16 mouse cellular contexts compared by ENCODE assay signal in genomic region chr2:71728796-71729195, GRCm38 (mm10). TPM values are rescaled to one million over a fixed set of nuclear protein-coding genes. Genes with fewer than 3 reads are reported as not detected.
DNase-seq lines count a peak whose midpoint lies in the region; ATAC-seq and TF ChIP-seq lines count a peak whose summit lies in the region.
"Had no signal": no experiment of that assay in that cellular context is flagged by ENCODE, and none has a peak within 500 bp of the region (broad histone marks: within the 10 kb centered on the region; RNA-seq: fewer than 3 reads in every experiment).

No protein-coding gene starts in this region.

- H3K27me3 ChIP-seq in lung, postnatal 0 days (replicated peaks; ENCODE audit: insufficient read depth, low read length): no peaks in the 10 kb centered on the region
- H3K27me3 ChIP-seq: liver, embryonic 13.5 days had no signal

- no peak overlapping the region for H3K4me2 ChIP-seq in lung, postnatal 0 days (replicated peaks; ENCODE audit: low read depth, low read length)
- H3K4me2 ChIP-seq: embryonic facial prominence, embryonic 13.5 days; forebrain, embryonic 12.5 days; liver, embryonic 13.5 days had no signal

- H3K9me3 ChIP-seq in lung, postnatal 0 days (ENCODE audit: low read length): no peaks in the 10 kb centered on the region
- H3K9me3 ChIP-seq: embryonic facial prominence, embryonic 13.5 days; forebrain, embryonic 12.5 days; liver, embryonic 13.5 days had no signal

- no peak overlapping the region for H3K9ac ChIP-seq in lung, postnatal 0 days (replicated peaks; ENCODE audit: low read depth)
- H3K9ac ChIP-seq: embryonic facial prominence, embryonic 13.5 days; forebrain, embryonic 12.5 days; liver, embryonic 13.5 days had no signal

- DNase-seq in lung, postnatal 0 days (ENCODE audit: low spot score): peak; percentile 47
- no peak for DNase-seq in lung, postnatal 25 days (ENCODE audit: low spot score)
- DNase-seq in adrenal gland, adult 2 months: peak; percentile 83
- DNase-seq in heart, adult 8-10 months (ENCODE audit: low spot score): peak; percentile 33
- peak; percentile 38 for DNase-seq in kidney, postnatal 14 days
- DNase-seq in layer of hippocampus, adult 11-12 months (ENCODE audit: low spot score): no peak
- no peak for DNase-seq in c-Kit-positive CD71-positive TER-119-positive erythroid progenitor cells, embryonic 14.5 days (ENCODE audit: low spot score)
- DNase-seq: cerebellum, adult 18-20 months; left cerebral cortex, postnatal 4 days; liver, embryonic 13.5 days; spleen, adult 18-20 months; thymus, postnatal 4 days had no signal

- H3K27ac ChIP-seq in lung, postnatal 0 days (ENCODE audit: low read length): no peak overlapping the region
- H3K27ac ChIP-seq: embryonic facial prominence, embryonic 13.5 days; forebrain, embryonic 12.5 days; liver, embryonic 13.5 days had no signal

- H3K36me3 ChIP-seq in lung, postnatal 0 days (ENCODE audit: insufficient read depth, low read length): no peaks in the 10 kb centered on the region
- H3K36me3 ChIP-seq: embryonic facial prominence, embryonic 13.5 days; forebrain, embryonic 12.5 days; liver, embryonic 13.5 days had no signal

- ATAC-seq in lung, postnatal 0 days: no peak
- ATAC-seq in CD4-positive, CD25-positive, alpha-beta regulatory T cell, adult 4 months: no peak
- ATAC-seq: hindbrain, embryonic 16.5 days had no signal

- no peak for TF ChIP-seq EP300 in lung, postnatal 0 days (IDR thresholded peaks at IDR 0.05)

- no peak for TF ChIP-seq CTCF in lung, postnatal 0 days (IDR thresholded peaks at IDR 0.05)

- 39% methylated on average over 5 of the region's 5 CpGs for WGBS in lung, postnatal 0 days

- H3K4me3 ChIP-seq in lung, postnatal 0 days (ENCODE audit: low read depth, low read length): no peak overlapping the region
- H3K4me3 ChIP-seq: embryonic facial prominence, embryonic 13.5 days; forebrain, embryonic 12.5 days; liver, embryonic 13.5 days had no signal

- no peaks in the 10 kb centered on the region for H3K4me1 ChIP-seq in lung, postnatal 0 days (ENCODE audit: insufficient read depth, low read depth, low read length)
- H3K4me1 ChIP-seq: forebrain, embryonic 12.5 days; liver, embryonic 13.5 days had no signal

RNA-seq across cellular contexts. Expression of gene Itga6, which starts 16.6 kb away (rescaled TPM):
- 78.2 and 79.1 TPM in 2 replicates for polyA plus RNA-seq in lung, postnatal 0 days (2015; fragmentation: Nextera tagmentation; extraction: Ambion mirVana)
- total RNA-seq in adrenal gland, adult 2 months (2021): 100 to 1,000 TPM; 125 to 177 TPM
- 28.1 and 28.3 TPM in 2 replicates for polyA plus RNA-seq in adrenal gland, adult 2 months (2012; rRNA removed)
- total RNA-seq in heart, adult 8-10 months (2022): 10 to 100 TPM; 29.1 to 67.1 (median 46.3) TPM
- polyA plus RNA-seq in CD4-positive, CD25-positive, alpha-beta regulatory T cell, adult 4 months (2017; shearing (Covaris generic)): 10 to 100 TPM; 49.6 to 77.1 TPM

Comparison
In these comparisons a context has a peak if more than half of its experiments do, and no peak if none do; other contexts are left out.
1. DNase-seq: peak in lung, postnatal 0 days (single experiment), adrenal gland, adult 2 months (single experiment), heart, adult 8-10 months (single experiment) and kidney, postnatal 14 days (single experiment); none in lung, postnatal 25 days (single experiment), layer of hippocampus, adult 11-12 months (single experiment) and c-Kit-positive CD71-positive TER-119-positive erythroid progenitor cells, embryonic 14.5 days (single experiment).